Mouse (Mus musculus): ENCODE measurements around the gene Slc25a51. TPM values are rescaled to one million over a fixed set of nuclear protein-coding genes. Genes with fewer than 3 reads are reported as not detected.

The Slc25a51 gene
- polyA plus RNA-seq, 1 experiment from 2014 or later, result 77.6 TPM

GRCm38 (mm10) chr4:45421519-45422260 is 13.1 kb upstream of the Slc25a51 start:
- H3K4me1 ChIP-seq, result peaks cover 26% of the 10 kb centered on the region
- H3K4me3 ChIP-seq, result no peak overlapping the region
- WGBS, result 69% methylated on average over 11 of the region's 11 CpGs
- 0 out of 2 replicates have a peak overlapping the region, but pooled peaks have one; percentile 0 for H3K9ac ChIP-seq
- no peaks in the 10 kb centered on the region for H3K27me3 ChIP-seq (replicated peaks)
- 0 out of 2 replicates have a peak overlapping the region, but pooled peaks have one; percentile 14 for H3K27ac ChIP-seq
- no peaks in the 10 kb centered on the region for H3K9me3 ChIP-seq
- H3K36me3 ChIP-seq (replicated peaks), result no peaks in the 10 kb centered on the region
- H3K4me2 ChIP-seq, result no peak overlapping the region
- no peak for ATAC-seq (replicated peaks)

DNA sequence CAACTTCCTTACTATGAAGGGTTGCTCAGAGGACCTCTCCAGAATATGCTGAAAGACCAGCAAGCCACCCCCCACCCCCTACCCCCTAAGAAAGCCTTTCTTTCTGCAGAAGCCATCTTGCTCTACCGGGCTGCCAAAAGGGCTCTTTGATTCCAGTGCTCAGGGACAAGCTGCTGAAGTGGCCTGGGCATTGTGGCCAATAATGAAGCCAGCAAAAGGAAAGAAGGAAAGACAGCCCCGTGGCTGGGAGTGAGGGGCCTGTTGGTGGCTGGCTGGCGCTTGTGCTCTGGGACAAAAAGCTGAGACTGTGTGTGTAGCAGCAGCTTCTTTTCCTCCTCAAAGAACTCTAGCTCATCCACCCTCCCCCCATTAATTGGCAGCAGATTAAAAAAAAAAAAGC is 12.2 kb upstream of the Slc25a51 start:
- WGBS, result 28% methylated on average over 3 of the region's 3 CpGs
- H3K4me1 ChIP-seq, result peaks cover 20% of the 10 kb centered on the region
- H3K9me3 ChIP-seq, result no peaks in the 10 kb centered on the region
- no peak overlapping the region for H3K9ac ChIP-seq
- no peak overlapping the region for H3K4me3 ChIP-seq
- no peak for ATAC-seq (replicated peaks)
- H3K36me3 ChIP-seq (replicated peaks), result no peaks in the 10 kb centered on the region
- H3K27ac ChIP-seq, result no peak overlapping the region
- no peak overlapping the region for H3K4me2 ChIP-seq
- no peaks in the 10 kb centered on the region for H3K27me3 ChIP-seq (replicated peaks)

- peak; percentile 21; the same call in 1 of the 2 replicates for ATAC-seq (replicated peaks)
- no peak overlapping the region for H3K4me2 ChIP-seq
- no peak overlapping the region for H3K4me3 ChIP-seq
- no peak overlapping the region for H3K9ac ChIP-seq
- H3K27ac ChIP-seq, result no peak overlapping the region
- H3K27me3 ChIP-seq (replicated peaks), result no peaks in the 10 kb centered on the region
- H3K9me3 ChIP-seq, result no peaks in the 10 kb centered on the region
- 71% methylated on average over 4 of the region's 4 CpGs for whole genome bisulfite sequencing
- H3K36me3 ChIP-seq (replicated peaks), result no peaks in the 10 kb centered on the region
- peaks cover 20% of the 10 kb centered on the region for H3K4me1 ChIP-seq
Observed at GRCm38 (mm10) chr4:45419051-45419450, 10.5 kb upstream of the Slc25a51 start.

GRCm38 (mm10) chr4:45418229-45418950 is 9.8 kb upstream of the Slc25a51 start:
- 15% methylated on average over 10 of the region's 11 CpGs for WGBS
- Histone ChIP-seq H3K27me3 (replicated peaks) (no peaks in the 10 kb centered on the region), H3K36me3 (replicated peaks) (no peaks in the 10 kb centered on the region), H3K4me2 (peak overlapping the region; percentile 35), H3K9ac (no peak overlapping the region), H3K9me3 (no peaks in the 10 kb centered on the region), H3K4me3 (no peak overlapping the region), H3K27ac (no peak overlapping the region), H3K4me1 (peaks cover 20% of the 10 kb centered on the region)
- peak; percentile 66 for ATAC-seq (replicated peaks)

DNA sequence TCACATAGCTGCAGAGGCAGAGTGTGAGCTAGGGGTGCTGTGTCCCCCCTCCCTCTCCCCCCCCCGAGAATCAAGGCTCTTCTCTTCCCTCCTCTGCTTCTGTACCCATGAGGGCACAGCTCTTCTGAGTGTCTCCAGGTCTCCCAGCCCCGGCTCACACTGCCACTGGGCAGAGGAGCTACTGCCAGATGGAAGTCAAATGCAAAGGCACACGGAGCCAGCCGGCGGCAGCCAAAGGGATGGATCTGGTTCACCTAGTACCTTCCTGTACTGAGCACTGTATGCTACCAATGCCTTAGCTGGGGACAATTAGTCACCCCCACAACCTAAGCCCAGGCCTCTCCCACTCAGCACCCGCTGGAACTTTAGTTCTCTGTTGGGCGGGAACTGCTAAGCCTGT is 7.7 kb upstream of the Slc25a51 start:
- ATAC-seq (replicated peaks), result no peak
- H3K4me2 ChIP-seq, result no peak overlapping the region
- H3K9ac ChIP-seq, result no peak overlapping the region
- no peak overlapping the region for H3K4me3 ChIP-seq
- no peaks in the 10 kb centered on the region for H3K36me3 ChIP-seq (replicated peaks)
- no peak overlapping the region for H3K27ac ChIP-seq
- H3K9me3 ChIP-seq, result no peaks in the 10 kb centered on the region
- no peaks in the 10 kb centered on the region for H3K27me3 ChIP-seq (replicated peaks)
- WGBS, result 72% methylated on average over 7 of the region's 7 CpGs
- H3K4me1 ChIP-seq, result peaks cover 16% of the 10 kb centered on the region

DNA sequence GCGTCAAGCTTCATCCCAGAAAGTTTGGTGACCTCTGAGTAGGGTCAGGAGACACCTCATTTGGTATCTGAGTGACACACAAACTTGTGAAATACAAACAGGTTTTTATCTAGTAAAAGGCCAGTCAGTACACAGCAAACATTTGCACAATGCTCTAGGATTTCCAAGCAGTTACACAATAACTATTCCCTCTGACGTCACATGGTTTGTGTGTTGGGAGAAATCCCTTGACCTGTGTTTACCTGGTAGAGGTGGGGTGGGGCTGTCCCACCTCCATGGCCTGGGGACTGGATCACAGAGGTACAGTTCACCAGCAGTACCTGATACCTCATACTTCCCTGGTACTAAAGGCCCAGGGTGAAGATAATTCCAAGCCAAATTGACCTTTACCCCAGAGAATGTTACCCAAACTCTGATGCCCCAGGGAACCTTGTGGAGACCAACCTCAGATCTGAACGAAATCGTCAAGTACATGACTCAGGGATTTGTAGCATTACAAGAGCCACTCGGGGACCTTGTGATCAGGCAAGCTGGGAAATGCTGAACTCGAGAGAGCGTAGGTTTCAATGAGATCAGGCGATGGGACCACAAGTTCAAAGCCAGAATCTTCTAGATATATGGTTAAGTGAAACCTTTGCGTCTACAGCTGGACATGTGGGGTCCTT is 5.2 kb upstream of the Slc25a51 start:
- Histone ChIP-seq H3K4me2 (no peak overlapping the region), H3K9ac (no peak overlapping the region), H3K27ac (no peak overlapping the region), H3K4me3 (no peak overlapping the region), H3K27me3 (replicated peaks) (no peaks in the 10 kb centered on the region), H3K9me3 (no peaks in the 10 kb centered on the region), H3K4me1 (peaks cover 14% of the 10 kb centered on the region; the same call in 1 of the 2 replicates), H3K36me3 (replicated peaks) (no peaks in the 10 kb centered on the region)
- no peak for ATAC-seq (replicated peaks)
- 83% methylated on average over 9 of the region's 9 CpGs for WGBS

- Histone ChIP-seq H3K9me3 (no peaks in the 10 kb centered on the region), H3K27ac (no peak overlapping the region), H3K4me2 (no peak overlapping the region), H3K36me3 (replicated peaks) (no peaks in the 10 kb centered on the region), H3K9ac (no peak overlapping the region), H3K4me3 (no peak overlapping the region), H3K4me1 (peaks cover 10% of the 10 kb centered on the region), H3K27me3 (replicated peaks) (no peaks in the 10 kb centered on the region)
- no peak for ATAC-seq (replicated peaks)
- WGBS, result 71% methylated on average over 16 of the region's 16 CpGs
Observed at GRCm38 (mm10) chr4:45412433-45413192, 4.0 kb upstream of the Slc25a51 start.

DNA sequence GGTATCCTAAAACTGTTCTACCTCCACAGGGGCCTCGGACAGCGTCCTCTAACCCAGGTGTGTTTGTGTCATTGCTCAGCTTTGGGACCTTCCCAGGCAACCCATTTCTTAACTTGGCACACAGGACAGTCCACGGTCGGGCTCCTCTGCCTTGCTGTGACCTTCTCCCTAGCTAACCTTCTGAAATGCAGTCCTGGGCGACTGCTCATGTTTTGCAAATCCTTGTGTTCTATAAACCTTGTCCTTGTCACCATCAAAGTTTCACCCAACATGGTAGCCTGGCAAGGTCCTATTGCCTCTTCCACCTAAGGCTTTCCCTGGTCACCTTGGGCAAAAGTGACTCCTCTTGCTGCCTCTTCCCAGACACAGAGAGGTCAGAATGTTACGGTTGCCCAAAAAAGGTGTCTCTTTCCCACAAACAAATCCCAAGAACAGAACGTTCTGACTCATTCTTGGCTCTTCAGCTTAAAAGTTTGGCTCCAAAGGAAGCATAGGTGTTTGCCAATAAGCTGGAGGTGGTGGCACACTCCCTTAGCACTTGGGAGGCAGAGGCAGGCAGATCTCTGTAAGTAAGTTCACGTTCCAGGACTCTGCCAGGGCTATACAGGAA is 2.7 kb upstream of the Slc25a51 start:
- WGBS, result 90% methylated on average over 8 of the region's 8 CpGs
- H3K9me3 ChIP-seq, result no peaks in the 10 kb centered on the region
- no peak overlapping the region for H3K4me2 ChIP-seq
- H3K9ac ChIP-seq, result no peak overlapping the region
- no peak overlapping the region for H3K27ac ChIP-seq
- H3K27me3 ChIP-seq (replicated peaks), result no peaks in the 10 kb centered on the region
- no peak for ATAC-seq (replicated peaks)
- no peak overlapping the region for H3K4me3 ChIP-seq
- peaks cover 23% of the 10 kb centered on the region for H3K4me1 ChIP-seq
- H3K36me3 ChIP-seq (replicated peaks), result no peaks in the 10 kb centered on the region

DNA sequence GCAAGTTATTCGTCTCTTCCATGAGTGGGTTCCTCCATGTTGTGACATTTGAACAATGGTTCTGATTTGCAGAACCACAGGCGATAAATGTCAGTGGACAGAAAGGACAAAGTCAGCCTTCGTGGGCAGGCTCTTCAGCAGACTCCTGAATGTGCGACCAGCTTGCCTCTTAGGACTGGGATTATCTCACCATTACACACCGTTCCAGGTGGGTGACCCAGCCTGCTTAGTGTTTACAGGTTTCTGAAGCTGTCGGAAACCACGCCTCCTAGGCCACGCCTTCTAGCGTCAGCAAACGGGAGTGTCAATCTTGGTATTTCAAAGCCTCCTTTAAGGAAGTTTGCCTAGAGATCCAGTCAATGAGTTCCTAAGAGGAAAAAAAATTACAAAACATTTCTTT is 704 bp upstream of the Slc25a51 start:
- H3K4me2 ChIP-seq, result peak overlapping the region; percentile 92
- H3K9me3 ChIP-seq, result no peaks in the 10 kb centered on the region
- peak overlapping the region; percentile 92 for H3K4me3 ChIP-seq
- WGBS, result 0% methylated on average over 10 of the region's 10 CpGs
- peak; percentile 53 for ATAC-seq (replicated peaks)
- no peaks in the 10 kb centered on the region for H3K27me3 ChIP-seq (replicated peaks)
- H3K9ac ChIP-seq, result peak overlapping the region; percentile 97
- H3K27ac ChIP-seq, result peak overlapping the region; percentile 90
- 0 out of 2 replicates have a peak, but pooled peaks cover 2% of the 10 kb centered on the region for H3K36me3 ChIP-seq (replicated peaks)
- peaks cover 27% of the 10 kb centered on the region for H3K4me1 ChIP-seq

DNA sequence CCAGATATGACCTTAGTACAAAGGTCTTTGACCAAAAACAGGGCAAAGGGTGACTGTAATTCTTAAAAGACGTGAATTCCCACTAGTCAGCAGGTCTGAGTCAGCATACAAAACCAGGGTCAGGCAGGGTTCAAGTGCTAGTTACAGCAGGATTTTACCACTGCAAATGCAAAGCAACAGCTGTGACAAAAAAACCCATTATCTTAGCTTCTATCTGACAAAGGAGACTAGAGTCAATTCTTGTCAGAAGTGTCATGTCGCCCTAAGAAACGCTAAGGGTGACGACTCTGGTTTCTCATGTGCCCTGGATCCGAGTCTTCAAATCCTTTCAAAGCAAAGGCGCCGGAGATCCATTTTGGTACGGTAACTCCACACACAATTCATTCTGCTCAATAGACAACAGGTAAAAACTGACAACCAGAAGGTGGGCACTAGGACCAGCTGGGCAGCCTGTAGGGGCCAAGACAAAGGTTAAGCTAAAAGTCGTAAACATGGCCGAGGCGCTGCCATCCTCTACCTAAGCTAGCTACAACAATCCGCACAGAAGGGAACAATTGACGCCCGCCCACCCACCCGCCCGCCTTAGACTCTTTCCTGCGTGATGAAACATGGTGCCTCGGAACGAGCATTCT is 747 bp downstream of the Slc25a51 start:
- H3K4me2 ChIP-seq, result peak overlapping the region; percentile 92
- peaks cover 29% of the 10 kb centered on the region for H3K4me1 ChIP-seq
- WGBS, result under 1% methylated on average over 19 of the region's 19 CpGs
- H3K4me3 ChIP-seq, result peak overlapping the region; percentile 92
- H3K9me3 ChIP-seq, result no peaks in the 10 kb centered on the region
- H3K36me3 ChIP-seq (replicated peaks), result peaks cover 16% of the 10 kb centered on the region
- H3K27me3 ChIP-seq (replicated peaks), result no peaks in the 10 kb centered on the region
- peak; percentile 25 for ATAC-seq (replicated peaks)
- H3K9ac ChIP-seq, result peak overlapping the region; percentile 97
- H3K27ac ChIP-seq, result peak overlapping the region; percentile 90

DNA sequence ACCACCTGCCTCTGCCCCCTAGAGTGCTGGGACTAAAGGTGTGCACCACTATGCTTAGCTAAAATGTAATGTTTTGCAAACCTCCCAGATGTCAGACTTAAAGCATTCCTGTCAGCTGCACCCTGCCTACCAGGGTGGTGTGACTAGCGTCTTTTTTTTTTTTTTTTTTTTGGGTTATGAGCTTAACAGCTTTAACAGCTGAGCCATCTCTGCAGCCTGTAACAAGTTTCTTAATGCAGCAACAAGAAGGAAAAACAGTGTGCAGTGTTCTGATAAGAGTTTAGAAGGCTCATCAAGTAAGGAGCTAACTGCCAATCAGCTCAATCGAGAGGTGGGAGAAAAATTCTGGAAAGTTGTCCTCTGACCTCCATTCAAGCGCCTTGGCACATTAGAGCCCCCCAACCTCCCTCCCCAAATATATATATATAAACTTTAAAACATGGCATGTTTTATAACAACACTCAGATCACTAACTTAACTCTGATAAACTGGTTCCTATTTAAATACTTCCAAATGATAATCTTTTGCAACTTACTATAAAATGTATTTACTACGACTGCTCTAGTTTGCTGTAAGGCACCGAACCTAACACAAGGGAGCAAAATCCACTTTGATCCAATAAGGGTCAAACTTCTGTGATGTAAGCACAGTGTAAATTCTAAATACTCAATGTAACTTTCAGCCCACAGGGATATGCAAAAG is 1.4 kb downstream of the Slc25a51 start:
- Histone ChIP-seq H3K4me1 (peaks cover 29% of the 10 kb centered on the region), H3K27ac (0 out of 2 replicates have a peak overlapping the region, but pooled peaks have one; percentile 90), H3K4me3 (peak overlapping the region; percentile 92), H3K9ac (peak overlapping the region; percentile 97), H3K4me2 (peak overlapping the region; percentile 92), H3K27me3 (replicated peaks) (no peaks in the 10 kb centered on the region), H3K36me3 (replicated peaks) (peaks cover 19% of the 10 kb centered on the region), H3K9me3 (no peaks in the 10 kb centered on the region)
- 70% methylated on average over 5 of the region's 5 CpGs for WGBS
- ATAC-seq (replicated peaks), result no peak

Data from midbrain, embryonic 15.5 days (tissue).